In the genomic region with DNA sequence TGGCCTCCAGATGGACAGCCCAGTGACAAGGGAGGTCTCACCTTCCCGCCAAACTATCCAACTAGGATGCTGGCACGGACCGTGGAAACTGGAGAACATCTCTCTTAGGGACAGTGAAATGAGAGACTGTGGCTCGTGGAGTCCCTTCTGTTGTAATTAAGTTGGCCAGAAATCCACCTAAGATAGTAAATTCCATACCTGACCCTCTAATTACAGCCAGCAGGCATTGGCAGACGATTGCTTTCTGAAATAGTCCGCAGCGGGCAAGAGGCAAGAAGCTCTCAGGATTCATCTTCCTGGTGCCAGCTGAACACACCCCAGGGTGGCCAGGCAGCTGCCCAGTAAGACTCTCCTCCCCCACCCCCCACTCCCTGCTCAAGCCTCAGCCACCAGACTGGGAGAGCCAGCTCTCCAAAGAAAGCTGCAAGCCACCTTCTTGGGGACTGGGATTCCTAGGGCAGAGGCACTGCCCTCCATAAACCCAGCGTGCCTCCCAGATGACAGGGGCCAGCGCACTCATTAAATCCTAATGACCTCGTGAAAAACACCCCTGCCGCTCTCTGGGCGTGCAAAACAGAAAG, we compare ENCODE assay signal across 11 mouse cellular contexts. TPM values are rescaled to one million over a fixed set of nuclear protein-coding genes. Genes with fewer than 3 reads are reported as not detected.
DNase-seq lines count a peak whose midpoint lies in the region; ATAC-seq and TF ChIP-seq lines count a peak whose summit lies in the region.
"Had no signal": no experiment of that assay in that cellular context is flagged by ENCODE, and none has a peak within 500 bp of the region (broad histone marks: within the 10 kb centered on the region; RNA-seq: fewer than 3 reads in every experiment).

No protein-coding gene starts in this region.

- ATAC-seq in forebrain, embryonic 14.5 days: peak; percentile 27; the same call in 1 of the 2 replicates
- ATAC-seq in limb, embryonic 11.5 days (ENCODE audit: insufficient number of reproducible peaks, low FRiP score, low TSS enrichment, low read depth): peak; percentile 62

- no peaks in the 10 kb centered on the region for H3K79me2 ChIP-seq in heart, adult 2 months (replicated peaks; ENCODE audit: control insufficient read depth, insufficient read depth, low read length)

- no peak for TF ChIP-seq EP300 in heart, adult 2 months (IDR thresholded peaks at IDR 0.05; ENCODE audit: insufficient read depth, low read depth, low read length)

- peak; percentile 40 for DNase-seq in embryo, embryonic 10.5 days (ENCODE audit: low spot score)
- DNase-seq in embryo, embryonic 10 days (ENCODE audit: low spot score): no peak
- peak; percentile 73 for DNase-seq in cerebellum, adult 11 months
- peak; percentile 15 for DNase-seq in forebrain, embryonic 14.5 days (ENCODE audit: low spot score)
- DNase-seq in limb, embryonic 11.5 days (ENCODE audit: low spot score): peak; percentile 76
- no peak for DNase-seq in left cerebral cortex, adult 11 months (ENCODE audit: low spot score)
- DNase-seq in lung, adult 18-20 months: no peak
- no peak for DNase-seq in heart, adult 2 months

- TF ChIP-seq POLR2A in heart, adult 2 months (IDR thresholded peaks at IDR 0.05; ENCODE audit: insufficient read depth, low read depth, low read length): no peak

- no peaks in the 10 kb centered on the region for H3K36me3 ChIP-seq in forebrain, embryonic 14.5 days (ENCODE audit: control insufficient read depth, insufficient read depth, low read length)
- H3K36me3 ChIP-seq in limb, embryonic 11.5 days (ENCODE audit: control insufficient read depth, insufficient read depth, low read length): 0 out of 2 replicates have a peak, but pooled peaks cover 4% of the 10 kb centered on the region
- H3K36me3 ChIP-seq in heart, adult 2 months (ENCODE audit: control insufficient read depth, insufficient read depth, low read length): no peaks in the 10 kb centered on the region
- H3K36me3 ChIP-seq: heart, embryonic 15.5 days had no signal

- no peak overlapping the region for H3K4me3 ChIP-seq in forebrain, embryonic 14.5 days (ENCODE audit: low read depth, low read length)
- H3K4me3 ChIP-seq in limb, embryonic 11.5 days (ENCODE audit: low read depth, low read length): no peak overlapping the region
- H3K4me3 ChIP-seq in heart, adult 2 months: no peak overlapping the region
- H3K4me3 ChIP-seq: erythroblast, embryonic 14.5 days; heart, embryonic 15.5 days had no signal

- H3K9me3 ChIP-seq in forebrain, embryonic 14.5 days (replicated peaks; ENCODE audit: control insufficient read depth, low read length): no peaks in the 10 kb centered on the region
- no peaks in the 10 kb centered on the region for H3K9me3 ChIP-seq in limb, embryonic 11.5 days (ENCODE audit: control insufficient read depth, low read length)
- H3K9me3 ChIP-seq: heart, embryonic 15.5 days had no signal

- no peak overlapping the region for H3K9ac ChIP-seq in forebrain, embryonic 14.5 days (ENCODE audit: low read length)
- no peak overlapping the region for H3K9ac ChIP-seq in limb, embryonic 11.5 days (ENCODE audit: low read length)
- H3K9ac ChIP-seq in heart, adult 2 months (ENCODE audit: low read depth, low read length): no peak overlapping the region
- H3K9ac ChIP-seq: heart, embryonic 15.5 days had no signal

- intact Hi-C loops in heart, adult 2 months (cut with DNase I): no loop called here

- WGBS in forebrain, embryonic 14.5 days: 45% methylated on average over 12 of the region's 12 CpGs
- 22% methylated on average over 12 of the region's 12 CpGs for WGBS in limb, embryonic 11.5 days
- WGBS in heart, adult 2 months: 62% methylated on average over 12 of the region's 12 CpGs

- H3K27me3 ChIP-seq in forebrain, embryonic 14.5 days (replicated peaks; ENCODE audit: control insufficient read depth, insufficient read depth, low read length): no peaks in the 10 kb centered on the region
- H3K27me3 ChIP-seq in limb, embryonic 11.5 days (ENCODE audit: control insufficient read depth, insufficient read depth, low read length): no peaks in the 10 kb centered on the region
- no peaks in the 10 kb centered on the region for H3K27me3 ChIP-seq in heart, adult 2 months (ENCODE audit: control insufficient read depth, insufficient read depth, low read length)
- H3K27me3 ChIP-seq: heart, embryonic 15.5 days had no signal

- H3K27ac ChIP-seq in forebrain, embryonic 14.5 days (ENCODE audit: low read depth, low read length): no peak overlapping the region
- H3K27ac ChIP-seq in limb, embryonic 11.5 days (replicated peaks; ENCODE audit: low read depth, low read length): no peak overlapping the region
- no peak overlapping the region for H3K27ac ChIP-seq in heart, adult 2 months
- H3K27ac ChIP-seq: heart, embryonic 15.5 days had no signal

- no peak for TF ChIP-seq CTCF in heart, adult 2 months (IDR thresholded peaks at IDR 0.05)

- H3K4me2 ChIP-seq in forebrain, embryonic 14.5 days (ENCODE audit: low read length): no peak overlapping the region
- no peak overlapping the region; the same call in 1 of the 2 replicates for H3K4me2 ChIP-seq in limb, embryonic 11.5 days (ENCODE audit: low read depth, severe bottlenecking)
- H3K4me2 ChIP-seq: heart, embryonic 15.5 days had no signal

- H3K4me1 ChIP-seq in forebrain, embryonic 14.5 days (ENCODE audit: control insufficient read depth, insufficient read depth, low read length): no peaks in the 10 kb centered on the region; the same call in 1 of the 2 replicates
- peaks cover 22% of the 10 kb centered on the region for H3K4me1 ChIP-seq in limb, embryonic 11.5 days (ENCODE audit: control insufficient read depth, insufficient read depth, low read length)
- peaks cover 1% of the 10 kb centered on the region; the same call in 1 of the 2 replicates for H3K4me1 ChIP-seq in heart, adult 2 months (ENCODE audit: control insufficient read depth, insufficient read depth, low read length)

RNA-seq across cellular contexts. Expression of a gene that starts 51.9 kb away (rescaled TPM):
- 3.3 and 4.1 TPM in 2 replicates for polyA plus RNA-seq in forebrain, embryonic 14.5 days (2014; fragmentation: Nextera tagmentation; extraction: Ambion mirVana)
- polyA plus RNA-seq in limb, embryonic 11.5 days (2014; fragmentation: Nextera tagmentation; extraction: Ambion mirVana): 17.7 and 17.8 TPM in 2 replicates
- 1 to 10 TPM; 1.0 to 1.2 TPM for total RNA-seq in heart, adult 2 months (2021)
- 2.1 and 2.6 TPM in 2 replicates for polyA plus RNA-seq in heart, adult 2 months (2012; rRNA removed)
- total RNA-seq: neutrophil, adult 5-6 weeks had no signal
- polyA plus RNA-seq: erythroblast, embryonic 14.5 days had no signal

Comparison
In these comparisons a context has a peak if more than half of its experiments do, and no peak if none do; other contexts are left out.
1. DNase-seq: peak in embryo, embryonic 10.5 days (single experiment), cerebellum, adult 11 months (single experiment), forebrain, embryonic 14.5 days (single experiment) and limb, embryonic 11.5 days (single experiment); none in embryo, embryonic 10 days (single experiment), left cerebral cortex, adult 11 months (single experiment), lung, adult 18-20 months (0 of 2) and heart, adult 2 months (0 of 2).